In the genomic region with DNA sequence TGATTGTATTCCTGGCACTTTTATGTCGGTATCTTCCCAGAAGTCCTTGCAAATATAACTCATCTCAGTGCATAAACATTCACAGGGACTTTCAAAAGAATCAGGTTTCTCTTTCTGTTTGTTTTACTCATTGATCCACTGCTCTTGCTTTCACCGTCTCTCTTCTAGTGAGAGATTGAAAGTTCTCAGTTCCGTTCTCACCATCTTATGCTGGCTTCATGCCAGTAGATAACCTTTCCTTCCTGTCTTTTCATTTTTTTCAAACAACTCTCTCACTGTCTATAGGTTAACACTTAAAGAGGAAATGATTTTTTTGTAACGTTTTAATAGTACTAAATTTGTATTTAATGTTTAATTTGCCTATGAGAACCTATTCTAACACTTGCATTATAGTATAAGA, we compare ENCODE assay signal across 26 mouse cellular contexts.
DNase-seq lines count a peak whose midpoint lies in the region; TF ChIP-seq lines count a peak whose summit lies in the region.
"Had no signal": no experiment of that assay in that cellular context is flagged by ENCODE, and none has a peak within 500 bp of the region (broad histone marks: within the 10 kb centered on the region; RNA-seq: fewer than 3 reads in every experiment).

No protein-coding gene starts in this region.

- H3K9me3 ChIP-seq in MEL (replicated peaks; ENCODE audit: insufficient read depth, low read length): no peaks in the 10 kb centered on the region
- H3K9me3 ChIP-seq: embryonic facial prominence, embryonic 12.5 days; hindbrain, embryonic 12.5 days; liver, embryonic 15.5 days; megakaryocyte, embryonic 14.5 days; midbrain, embryonic 12.5 days; neural tube, embryonic 13.5 days had no signal

- H3K27me3 ChIP-seq in MEL (ENCODE audit: control insufficient read depth in 1 of 2, insufficient read depth in 2 of 2, low read length in 2 of 2): no peaks in the 10 kb centered on the region
- H3K27me3 ChIP-seq: embryonic facial prominence, embryonic 12.5 days; hindbrain, embryonic 12.5 days; liver, embryonic 15.5 days; megakaryocyte, embryonic 14.5 days; midbrain, embryonic 12.5 days; neural tube, embryonic 13.5 days had no signal

- H3K36me3 ChIP-seq in MEL (ENCODE audit: control insufficient read depth in 1 of 2, insufficient read depth in 2 of 2, low read length in 2 of 2): no peaks in the 10 kb centered on the region
- H3K36me3 ChIP-seq: embryonic facial prominence, embryonic 12.5 days; hindbrain, embryonic 12.5 days; liver, embryonic 15.5 days; midbrain, embryonic 12.5 days; neural tube, embryonic 13.5 days had no signal

- H3K79me2 ChIP-seq in MEL (ENCODE audit: control insufficient read depth, insufficient read depth, low read length, poor library complexity): no peaks in the 10 kb centered on the region

- H3K9ac ChIP-seq in MEL (ENCODE audit: control insufficient read depth, low read depth, low read length, poor library complexity, severe bottlenecking): no peak overlapping the region
- H3K9ac ChIP-seq: embryonic facial prominence, embryonic 12.5 days; hindbrain, embryonic 12.5 days; liver, embryonic 15.5 days; midbrain, embryonic 12.5 days; neural tube, embryonic 13.5 days had no signal

- no peaks in the 10 kb centered on the region for H3K4me1 ChIP-seq in MEL (ENCODE audit: control insufficient read depth in 1 of 2, insufficient read depth in 2 of 2, low read length in 2 of 2)
- H3K4me1 ChIP-seq: embryonic facial prominence, embryonic 12.5 days; hindbrain, embryonic 12.5 days; liver, embryonic 15.5 days; megakaryocyte, embryonic 14.5 days; midbrain, embryonic 12.5 days; neural tube, embryonic 13.5 days had no signal

- peak overlapping the region in 1 of 2 experiments; percentile 12; a peak in 1 of 4 replicates for H3K4me3 ChIP-seq in MEL (ENCODE audit: control insufficient read depth in 1 of 2, insufficient read depth in 1 of 2, low read depth in 2 of 2, low read length in 2 of 2)
- H3K4me3 ChIP-seq: embryonic facial prominence, embryonic 12.5 days; hindbrain, embryonic 12.5 days; liver, embryonic 15.5 days; megakaryocyte, embryonic 14.5 days; midbrain, embryonic 12.5 days; myocyte; neural tube, embryonic 13.5 days had no signal

- intact Hi-C loops in left cerebral cortex, postnatal 4 days (cut with DNase I): no loop called here

- TF ChIP-seq EP300 in MEL (IDR thresholded peaks at IDR 0.05; ENCODE audit: low read depth in 1 of 2, low read length in 2 of 2): peak; percentile 8 to 40; a peak in 1 of 4 replicates

- TF ChIP-seq RAD21 in MEL (IDR thresholded peaks at IDR 0.05; ENCODE audit: low read depth, low read length): no peak

- TF ChIP-seq CTCF in MEL (IDR thresholded peaks at IDR 0.05 in 2 of 3, conservative IDR thresholded peaks at IDR 0.05 in 1 of 3; ENCODE audit: control insufficient read depth in 1 of 3, insufficient read depth in 1 of 3, low read depth in 2 of 3, low read length in 3 of 3, poor library complexity in 1 of 3, severe bottlenecking in 1 of 3): no peak

- DNase-seq in 416B (ENCODE audit: low read depth): peak; percentile 48
- peak; percentile 30 for DNase-seq in A20 (ENCODE audit: low read depth, low spot score)
- peak; percentile 48 for DNase-seq in MEL (ENCODE audit: low read depth, low spot score)
- peak; percentile 75 for DNase-seq in naive thymus-derived CD4-positive, alpha-beta T cell, adult 2 months (ENCODE audit: low read depth)
- DNase-seq in cerebellum, postnatal 36 days: no peak
- DNase-seq in left cerebral cortex, postnatal 4 days: no peak
- DNase-seq in layer of hippocampus, adult 18-20 months (ENCODE audit: low spot score in 2 of 2): no peak
- DNase-seq: adrenal gland, postnatal 14 days; cerebellum, adult 11 months; cerebellum, adult 9-10 months; embryo, embryonic 11 days; gastrocnemius, postnatal 25 days; heart, adult 18-20 months; heart, postnatal 36 days; kidney, postnatal 10 days; layer of hippocampus, adult 9-11 months; lung, postnatal 4 days; thymus, postnatal 14 days had no signal

- no peak for TF ChIP-seq POLR2A in MEL (IDR thresholded peaks at IDR 0.05; ENCODE audit: control insufficient read depth in 1 of 2, insufficient read depth in 1 of 2, low read depth in 1 of 2, low read length in 2 of 2, poor library complexity in 1 of 2)

- H3K27ac ChIP-seq in MEL (ENCODE audit: control insufficient read depth, low read depth, low read length): no peak overlapping the region
- H3K27ac ChIP-seq: embryonic facial prominence, embryonic 12.5 days; hindbrain, embryonic 12.5 days; hindbrain, postnatal 0 days; liver, embryonic 15.5 days; midbrain, embryonic 12.5 days; neural tube, embryonic 13.5 days had no signal

TF ChIP-seq in MEL, 35 proteins besides CTCF, POLR2A, EP300 and RAD21:
- TF ChIP-seq GATA1 (IDR thresholded peaks at IDR 0.05; ENCODE audit: low read depth, low read length) (0 out of 2 replicates have a peak, but pooled peaks have one; percentile 37), MAFK (IDR thresholded peaks at IDR 0.05; ENCODE audit: borderline replicate concordance, low read depth, low read length) (no peak), ZNF384 (IDR thresholded peaks at IDR 0.05; ENCODE audit: low read depth, low read length) (peak; percentile 71)

Comparison
In these comparisons a context has a peak if more than half of its experiments do, and no peak if none do; other contexts are left out.
1. DNase-seq: peak in 416B (single experiment), A20 (single experiment), MEL (single experiment) and naive thymus-derived CD4-positive, alpha-beta T cell, adult 2 months (single experiment); none in cerebellum, postnatal 36 days (0 of 2), left cerebral cortex, postnatal 4 days (single experiment) and layer of hippocampus, adult 18-20 months (0 of 2).